Mouse (Mus musculus): Measurements from ENCODE around the gene Ubac2. TPM values are rescaled to one million over a fixed set of nuclear protein-coding genes. Genes with fewer than 3 reads are reported as not detected.

The Ubac2 gene
- polyA plus RNA-seq, 1 experiment = 47.1 TPM

- DNase-seq = peak; percentile 20
Measured at GRCm38 (mm10) chr14:121996786-121997185, 118.4 kb downstream of the Ubac2 start.

GRCm38 (mm10) chr14:121999455-121999854 lies 121.0 kb downstream of the Ubac2 start:
- DNase-seq = no peak
- 57% methylated on average over 8 of the region's 8 CpGs for WGBS
- H3K4me3 ChIP-seq (replicated peaks; ENCODE audit: extremely low read depth, low read depth, low read length) = no peak overlapping the region
- no peaks in the 10 kb centered on the region; the same call in 1 of the 2 replicates for H3K4me1 ChIP-seq (ENCODE audit: control insufficient read depth, insufficient read depth, low read length)
- TF ChIP-seq CTCF (IDR thresholded peaks at IDR 0.05; ENCODE audit: insufficient read depth, low read length) (no peak), POLR2A (IDR thresholded peaks at IDR 0.05; ENCODE audit: borderline replicate concordance, extremely low read depth, low read depth, low read length) (no peak)

More at GRCm38 (mm10) chr14:121996786-121997185, 118.4 kb downstream of the Ubac2 start:
- TF ChIP-seq CTCF (IDR thresholded peaks at IDR 0.05; ENCODE audit: insufficient read depth, low read length) (no peak), POLR2A (IDR thresholded peaks at IDR 0.05; ENCODE audit: borderline replicate concordance, extremely low read depth, low read depth, low read length) (no peak)
- Histone ChIP-seq H3K4me1 (ENCODE audit: control insufficient read depth, insufficient read depth, low read length) (peaks cover 3% of the 10 kb centered on the region), H3K4me3 (replicated peaks; ENCODE audit: extremely low read depth, low read depth, low read length) (no peak overlapping the region)
- 75% methylated on average over 8 of the region's 8 CpGs for WGBS

- DNase-seq = no peak
- H3K4me3 ChIP-seq (replicated peaks; ENCODE audit: extremely low read depth, low read depth, low read length) = no peak overlapping the region
- TF ChIP-seq POLR2A (IDR thresholded peaks at IDR 0.05; ENCODE audit: borderline replicate concordance, extremely low read depth, low read depth, low read length) (no peak), CTCF (IDR thresholded peaks at IDR 0.05; ENCODE audit: insufficient read depth, low read length) (no peak)
- no peaks in the 10 kb centered on the region; the same call in 1 of the 2 replicates for H3K4me1 ChIP-seq (ENCODE audit: control insufficient read depth, insufficient read depth, low read length)
- 91% methylated on average over 17 of the region's 17 CpGs for WGBS
Measured at GRCm38 (mm10) chr14:122000346-122001105, 122.1 kb downstream of the Ubac2 start.

- WGBS = 82% methylated on average over 7 of the region's 7 CpGs
- H3K4me3 ChIP-seq (replicated peaks; ENCODE audit: extremely low read depth, low read depth, low read length) = no peak overlapping the region
- TF ChIP-seq CTCF (IDR thresholded peaks at IDR 0.05; ENCODE audit: insufficient read depth, low read length) = no peak
- no peak for TF ChIP-seq POLR2A (IDR thresholded peaks at IDR 0.05; ENCODE audit: borderline replicate concordance, extremely low read depth, low read depth, low read length)
- DNase-seq = no peak
- no peaks in the 10 kb centered on the region; the same call in 1 of the 2 replicates for H3K4me1 ChIP-seq (ENCODE audit: control insufficient read depth, insufficient read depth, low read length)
Measured at GRCm38 (mm10) chr14:122002224-122002623, 123.8 kb downstream of the Ubac2 start.

- no peak overlapping the region for H3K4me3 ChIP-seq (replicated peaks; ENCODE audit: extremely low read depth, low read depth, low read length)
- no peaks in the 10 kb centered on the region; the same call in 1 of the 2 replicates for H3K4me1 ChIP-seq (ENCODE audit: control insufficient read depth, insufficient read depth, low read length)
- TF ChIP-seq POLR2A (IDR thresholded peaks at IDR 0.05; ENCODE audit: borderline replicate concordance, extremely low read depth, low read depth, low read length) (no peak), CTCF (IDR thresholded peaks at IDR 0.05; ENCODE audit: insufficient read depth, low read length) (no peak)
- DNase-seq = no peak
Measured at GRCm38 (mm10) chr14:122003812-122004211, 125.4 kb downstream of the Ubac2 start.

- WGBS = 91% methylated on average over 4 of the region's 4 CpGs
- Histone ChIP-seq H3K4me1 (ENCODE audit: control insufficient read depth, insufficient read depth, low read length) (no peaks in the 10 kb centered on the region; the same call in 1 of the 2 replicates), H3K4me3 (replicated peaks; ENCODE audit: extremely low read depth, low read depth, low read length) (no peak overlapping the region)
- no peak for TF ChIP-seq POLR2A (IDR thresholded peaks at IDR 0.05; ENCODE audit: borderline replicate concordance, extremely low read depth, low read depth, low read length)
- no peak for TF ChIP-seq CTCF (IDR thresholded peaks at IDR 0.05; ENCODE audit: insufficient read depth, low read length)
- no peak for DNase-seq
Measured at GRCm38 (mm10) chr14:122008261-122008660, 129.8 kb downstream of the Ubac2 start.

GRCm38 (mm10) chr14:122009502-122009901 lies 131.1 kb downstream of the Ubac2 start:
- 73% methylated on average over 13 of the region's 13 CpGs for WGBS
- Histone ChIP-seq H3K4me3 (replicated peaks; ENCODE audit: extremely low read depth, low read depth, low read length) (no peak overlapping the region), H3K4me1 (ENCODE audit: control insufficient read depth, insufficient read depth, low read length) (no peaks in the 10 kb centered on the region)
- DNase-seq = no peak
- TF ChIP-seq POLR2A (IDR thresholded peaks at IDR 0.05; ENCODE audit: borderline replicate concordance, extremely low read depth, low read depth, low read length) (no peak), CTCF (IDR thresholded peaks at IDR 0.05; ENCODE audit: insufficient read depth, low read length) (no peak)

GRCm38 (mm10) chr14:122010301-122010700 lies 131.9 kb downstream of the Ubac2 start:
- no peak for DNase-seq
- H3K4me1 ChIP-seq (ENCODE audit: control insufficient read depth, insufficient read depth, low read length) = no peaks in the 10 kb centered on the region
- TF ChIP-seq POLR2A (IDR thresholded peaks at IDR 0.05; ENCODE audit: borderline replicate concordance, extremely low read depth, low read depth, low read length) = no peak
- no peak for TF ChIP-seq CTCF (IDR thresholded peaks at IDR 0.05; ENCODE audit: insufficient read depth, low read length)
- no peak overlapping the region for H3K4me3 ChIP-seq (replicated peaks; ENCODE audit: extremely low read depth, low read depth, low read length)
- WGBS = 77% methylated on average over 7 of the region's 7 CpGs

GRCm38 (mm10) chr14:122011768-122012167 lies 133.3 kb downstream of the Ubac2 start:
- TF ChIP-seq CTCF (IDR thresholded peaks at IDR 0.05; ENCODE audit: insufficient read depth, low read length) (no peak), POLR2A (IDR thresholded peaks at IDR 0.05; ENCODE audit: borderline replicate concordance, extremely low read depth, low read depth, low read length) (no peak)
- H3K4me1 ChIP-seq (ENCODE audit: control insufficient read depth, insufficient read depth, low read length) = no peaks in the 10 kb centered on the region
- no peak overlapping the region for H3K4me3 ChIP-seq (replicated peaks; ENCODE audit: extremely low read depth, low read depth, low read length)
- DNase-seq = no peak
- WGBS = 92% methylated on average over 8 of the region's 8 CpGs

GRCm38 (mm10) chr14:122012193-122012592 lies 133.8 kb downstream of the Ubac2 start:
- 63% methylated on average over 5 of the region's 5 CpGs for WGBS
- TF ChIP-seq CTCF (IDR thresholded peaks at IDR 0.05; ENCODE audit: insufficient read depth, low read length) (no peak), POLR2A (IDR thresholded peaks at IDR 0.05; ENCODE audit: borderline replicate concordance, extremely low read depth, low read depth, low read length) (no peak)
- H3K4me3 ChIP-seq (replicated peaks; ENCODE audit: extremely low read depth, low read depth, low read length) = no peak overlapping the region
- H3K4me1 ChIP-seq (ENCODE audit: control insufficient read depth, insufficient read depth, low read length) = no peaks in the 10 kb centered on the region
- DNase-seq = no peak

All from lung, adult 2 months (tissue).